Mouse (Mus musculus): ENCODE results near the gene Olfr150. TPM values are rescaled to one million over a fixed set of nuclear protein-coding genes. Genes with fewer than 3 reads are reported as not detected.
"Not testable (repeated sequence)": the region's sequence is repeated elsewhere in the genome, so short reads cannot be mapped to it uniquely, and the experiment has no call there.

Olfr150 gene
- total RNA-seq (2014; rRNA removed) (not detected in 2 replicates), polyA plus RNA-seq (2015; fragmentation: Nextera tagmentation; extraction: Ambion mirVana) (not detected in 2 replicates)

- ATAC-seq (no peak), DNase-seq (no peak)
- no peak for TF ChIP-seq CTCF (IDR thresholded peaks at IDR 0.05; ENCODE audit: low read depth)
- Histone ChIP-seq H3K27me3 (ENCODE audit: insufficient read depth, low read length) (no peaks in the 10 kb centered on the region), H3K9me3 (ENCODE audit: low read length) (no peaks in the 10 kb centered on the region), H3K4me3 (ENCODE audit: low read depth, low read length) (no peak within 1 kb of the TSS), H3K4me2 (ENCODE audit: low read depth) (no peak within 1 kb of the TSS), H3K4me1 (ENCODE audit: insufficient read depth) (no peaks in the 10 kb centered on the region), H3K27ac (ENCODE audit: low read depth, low read length) (no peak within 1 kb of the TSS), H3K9ac (no peak within 1 kb of the TSS), H3K36me3 (ENCODE audit: insufficient read depth) (no peaks in the 10 kb centered on the region)
Measured at GRCm38 (mm10) chr9:39730678-39731077, at the start of gene Olfr150. Gene Olfr150 (plus strand): TSS chr9:39730978.

DNA sequence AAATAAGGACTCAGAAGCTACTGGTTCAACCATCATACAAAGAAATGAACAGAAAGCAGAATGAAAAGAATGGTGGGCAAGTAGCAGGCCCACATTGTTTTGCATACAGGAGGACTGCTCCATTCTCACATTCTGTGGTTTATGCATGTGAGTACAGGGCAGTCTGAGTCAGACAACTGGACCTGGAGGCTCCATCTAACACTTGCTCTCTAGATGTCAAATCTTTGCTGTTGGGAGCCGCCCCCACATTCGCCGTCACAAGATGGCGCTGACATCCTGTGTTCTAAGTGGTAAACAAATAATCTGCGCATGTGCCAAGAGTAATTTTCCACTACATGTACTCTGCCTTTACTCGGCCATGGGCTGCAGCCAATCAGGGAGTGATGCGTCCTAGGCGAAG lies 29.7 kb upstream of the Olfr150 start:
- ATAC-seq; DNase-seq; H3K4me1 ChIP-seq (ENCODE audit: insufficient read depth); H3K4me3 ChIP-seq (ENCODE audit: low read depth, low read length); H3K9me3 ChIP-seq (ENCODE audit: low read length); H3K27ac ChIP-seq (ENCODE audit: low read depth, low read length); H3K9ac ChIP-seq; H3K36me3 ChIP-seq (ENCODE audit: insufficient read depth); H3K27me3 ChIP-seq (ENCODE audit: insufficient read depth, low read length); H3K4me2 ChIP-seq (ENCODE audit: low read depth): not testable (repeated sequence)
- WGBS: 75% methylated on average over 8 of the region's 8 CpGs

DNA sequence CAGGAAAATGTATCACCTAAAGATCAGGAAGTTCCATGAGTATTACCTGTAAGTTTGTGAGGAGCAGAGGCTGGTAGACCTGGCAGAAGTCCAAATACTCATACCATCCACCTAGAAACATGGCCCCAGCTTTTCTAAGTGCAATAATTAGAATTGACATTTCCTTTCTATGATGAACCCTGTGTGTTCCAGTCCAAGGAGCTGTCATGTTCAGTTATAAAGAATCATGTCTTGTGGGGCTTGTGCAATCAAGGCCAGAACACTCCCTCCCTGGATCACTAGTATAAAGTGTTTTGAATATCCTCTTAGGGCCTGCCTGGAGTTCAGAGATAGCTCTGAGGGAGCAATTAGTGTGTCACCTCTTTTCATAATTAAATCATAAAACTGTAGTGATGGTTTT lies 23.8 kb upstream of the Olfr150 start, which contains the start of gene Olfr149:
Gene Olfr149 (minus strand): TSS at position 101 of the 400 bp plus-strand sequence.
- no peak for ATAC-seq
- no peak for DNase-seq
- H3K36me3 ChIP-seq (ENCODE audit: insufficient read depth): no peaks in the 10 kb centered on the region
- H3K9me3 ChIP-seq (ENCODE audit: low read length): no peaks in the 10 kb centered on the region
- no peaks in the 10 kb centered on the region for H3K4me1 ChIP-seq (ENCODE audit: insufficient read depth)
- no peak within 1 kb of the TSS for H3K4me2 ChIP-seq (ENCODE audit: low read depth)
- no peaks in the 10 kb centered on the region for H3K27me3 ChIP-seq (ENCODE audit: insufficient read depth, low read length)
- TF ChIP-seq CTCF (IDR thresholded peaks at IDR 0.05; ENCODE audit: low read depth): no peak
- H3K27ac ChIP-seq (ENCODE audit: low read depth, low read length): no peak within 1 kb of the TSS
- no peak within 1 kb of the TSS for H3K9ac ChIP-seq
- H3K4me3 ChIP-seq (ENCODE audit: low read depth, low read length): no peak within 1 kb of the TSS

- Histone ChIP-seq H3K4me2 (ENCODE audit: low read depth) (no peak overlapping the region), H3K9me3 (ENCODE audit: low read length) (no peaks in the 10 kb centered on the region), H3K9ac (no peak overlapping the region), H3K4me1 (ENCODE audit: insufficient read depth) (no peaks in the 10 kb centered on the region), H3K27me3 (ENCODE audit: insufficient read depth, low read length) (no peaks in the 10 kb centered on the region), H3K36me3 (ENCODE audit: insufficient read depth) (no peaks in the 10 kb centered on the region), H3K27ac (ENCODE audit: low read depth, low read length) (no peak overlapping the region), H3K4me3 (ENCODE audit: low read depth, low read length) (no peak overlapping the region)
- DNase-seq: no peak
- 50% methylated on average over 3 of the region's 3 CpGs for WGBS
- no peak for TF ChIP-seq CTCF (IDR thresholded peaks at IDR 0.05; ENCODE audit: low read depth)
- ATAC-seq: no peak
Measured at GRCm38 (mm10) chr9:39708958-39709357, 21.8 kb upstream of the Olfr150 start.

DNA sequence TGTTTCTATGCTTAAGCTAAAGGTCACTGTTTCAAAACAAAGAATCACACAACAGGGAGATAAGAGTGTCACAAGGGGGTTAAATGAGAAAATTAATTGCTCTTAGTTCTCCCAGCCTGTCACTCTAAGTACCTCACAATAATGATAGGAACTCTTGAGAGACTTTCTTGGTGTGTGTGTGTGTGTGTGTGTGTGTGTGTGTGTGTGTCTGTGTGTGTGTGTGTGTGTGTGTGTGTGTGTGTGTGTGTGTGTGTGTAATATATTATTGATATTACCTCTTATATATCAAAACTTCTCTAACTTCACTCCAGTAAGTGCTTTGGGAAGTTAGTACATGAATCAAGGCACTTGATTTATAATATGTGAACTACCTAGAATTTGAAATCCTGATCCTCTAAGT lies 19.7 kb upstream of the Olfr150 start, which contains the start of gene Olfr965:
Gene Olfr965 (plus strand): TSS at position 301 of the 400 bp plus-strand sequence.
- H3K36me3 ChIP-seq (ENCODE audit: insufficient read depth): no peaks in the 10 kb centered on the region
- H3K4me3 ChIP-seq (ENCODE audit: low read depth, low read length): no peak within 1 kb of the TSS
- H3K4me1 ChIP-seq (ENCODE audit: insufficient read depth): no peaks in the 10 kb centered on the region
- DNase-seq: no peak
- no peak for ATAC-seq
- no peaks in the 10 kb centered on the region for H3K9me3 ChIP-seq (ENCODE audit: low read length)
- no peak for TF ChIP-seq CTCF (IDR thresholded peaks at IDR 0.05; ENCODE audit: low read depth)
- no peaks in the 10 kb centered on the region for H3K27me3 ChIP-seq (ENCODE audit: insufficient read depth, low read length)
- H3K9ac ChIP-seq: no peak within 1 kb of the TSS
- H3K27ac ChIP-seq (ENCODE audit: low read depth, low read length): no peak within 1 kb of the TSS
- H3K4me2 ChIP-seq (ENCODE audit: low read depth): no peak within 1 kb of the TSS

DNA sequence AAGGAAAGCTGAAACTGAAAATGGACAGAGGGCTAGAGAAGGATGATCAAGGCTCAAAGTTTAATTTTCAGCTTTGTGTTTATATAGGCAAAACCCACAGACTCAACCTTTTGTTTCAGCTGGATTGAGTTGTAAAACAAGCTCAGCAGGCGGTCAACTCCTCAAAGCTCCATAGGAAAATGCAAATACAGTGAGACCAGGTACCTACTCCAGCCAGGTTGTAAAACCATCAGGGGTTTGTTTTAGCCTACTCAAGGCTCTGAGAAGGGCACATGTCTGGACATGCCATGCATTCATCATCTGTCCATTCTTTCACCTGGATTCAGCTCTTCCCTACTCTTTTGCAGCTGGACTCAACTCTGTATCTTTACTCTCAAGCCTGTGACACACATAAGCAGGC lies 10.0 kb downstream of the Olfr150 start:
- Histone ChIP-seq H3K27ac (ENCODE audit: low read depth, low read length) (no peak overlapping the region), H3K27me3 (ENCODE audit: insufficient read depth, low read length) (no peaks in the 10 kb centered on the region), H3K9ac (no peak overlapping the region), H3K36me3 (ENCODE audit: insufficient read depth) (no peaks in the 10 kb centered on the region), H3K4me1 (ENCODE audit: insufficient read depth) (no peaks in the 10 kb centered on the region), H3K4me2 (ENCODE audit: low read depth) (no peak overlapping the region), H3K9me3 (ENCODE audit: low read length) (no peaks in the 10 kb centered on the region), H3K4me3 (ENCODE audit: low read depth, low read length) (no peak overlapping the region)
- WGBS: 90% methylated on average over 1 of the region's 1 CpGs
- no peak for ATAC-seq
- no peak for TF ChIP-seq CTCF (IDR thresholded peaks at IDR 0.05; ENCODE audit: low read depth)
- DNase-seq: no peak

DNA sequence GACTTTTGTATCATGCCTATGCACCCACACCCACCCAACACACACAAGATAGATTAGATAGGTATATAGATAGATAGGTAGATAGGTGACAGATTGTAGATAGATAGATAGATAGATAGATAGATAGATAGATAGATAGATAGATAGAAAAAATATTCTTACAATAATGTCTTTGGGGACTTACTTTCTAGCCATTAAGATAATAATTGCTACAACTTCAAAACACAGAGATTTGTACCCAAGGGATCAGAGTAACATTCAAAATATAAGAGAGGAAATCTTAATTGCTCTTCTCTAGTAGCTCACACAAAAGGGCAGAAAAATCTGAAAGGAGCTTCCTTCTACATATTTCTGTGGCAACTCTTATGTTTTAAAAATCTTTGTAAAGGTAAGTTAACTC lies 15.2 kb downstream of the Olfr150 start, which contains the start of gene Olfr967:
Gene Olfr967 (plus strand): TSS at position 301 of the 400 bp plus-strand sequence.
- H3K4me1 ChIP-seq (ENCODE audit: insufficient read depth): no peaks in the 10 kb centered on the region
- no peaks in the 10 kb centered on the region for H3K27me3 ChIP-seq (ENCODE audit: insufficient read depth, low read length)
- H3K36me3 ChIP-seq (ENCODE audit: insufficient read depth): no peaks in the 10 kb centered on the region
- ATAC-seq (no peak), DNase-seq (no peak)
- H3K4me3 ChIP-seq (ENCODE audit: low read depth, low read length): no peak within 1 kb of the TSS
- H3K4me2 ChIP-seq (ENCODE audit: low read depth): no peak within 1 kb of the TSS
- no peak within 1 kb of the TSS for H3K9ac ChIP-seq
- H3K27ac ChIP-seq (ENCODE audit: low read depth, low read length): no peak within 1 kb of the TSS
- no peak for TF ChIP-seq CTCF (IDR thresholded peaks at IDR 0.05; ENCODE audit: low read depth)
- no peaks in the 10 kb centered on the region for H3K9me3 ChIP-seq (ENCODE audit: low read length)

- DNase-seq (no peak), ATAC-seq (no peak)
- Histone ChIP-seq H3K27me3 (ENCODE audit: insufficient read depth, low read length) (no peaks in the 10 kb centered on the region), H3K4me3 (ENCODE audit: low read depth, low read length) (no peak overlapping the region), H3K4me1 (ENCODE audit: insufficient read depth) (no peaks in the 10 kb centered on the region), H3K36me3 (ENCODE audit: insufficient read depth) (no peaks in the 10 kb centered on the region), H3K27ac (ENCODE audit: low read depth, low read length) (no peak overlapping the region), H3K9me3 (ENCODE audit: low read length) (no peaks in the 10 kb centered on the region), H3K9ac (no peak overlapping the region), H3K4me2 (ENCODE audit: low read depth) (no peak overlapping the region)
- no peak for TF ChIP-seq CTCF (IDR thresholded peaks at IDR 0.05; ENCODE audit: low read depth)
- 85% methylated on average over 1 of the region's 1 CpGs for WGBS
Measured at GRCm38 (mm10) chr9:39746428-39746827, 15.7 kb downstream of the Olfr150 start.
